Mouse (Mus musculus): ENCODE measurements around the gene Lrp8. TPM values are rescaled to one million over a fixed set of nuclear protein-coding genes. Genes with fewer than 3 reads are reported as not detected.

Gene Lrp8
- total and polyA plus RNA-seq, 3 experiments = 6.4 to 21.1 (median 14.2) TPM

GRCm38 (mm10) chr4:107923803-107924194 lies 121.7 kb downstream of the Lrp8 start:
- Histone ChIP-seq H3K4me1 (ENCODE audit: control insufficient read depth in 1 of 2, insufficient read depth in 2 of 2) (peaks cover 7 to 11% of the 10 kb centered on the region in 2 experiments), H3K27me3 (replicated peaks) (peaks cover 2% of the 10 kb centered on the region), H3K27ac (ENCODE audit: insufficient read depth, low read depth) (no peak overlapping the region), H3K36me3 (replicated peaks in 1 of 2; ENCODE audit: control insufficient read depth in 1 of 2, insufficient read depth in 1 of 2, low read length in 1 of 2) (peaks cover 0 to 5% of the 10 kb centered on the region in 2 experiments), H3K4me2 (ENCODE audit: insufficient read depth, low read depth, poor library complexity, severe bottlenecking) (peak overlapping the region; percentile 79), H3K4me3 (replicated peaks in 1 of 3; ENCODE audit: low read depth in 2 of 3, low read length in 2 of 3, poor library complexity in 1 of 3) (peak overlapping the region in 2 of 3 experiments; percentile 48 to 94), H3K9ac (ENCODE audit: insufficient read depth, low read depth) (no peak overlapping the region; the same call in 1 of the 2 replicates), H3K9me3 (replicated peaks; ENCODE audit: low read length) (no peaks in the 10 kb centered on the region), H3K79me2 (replicated peaks; ENCODE audit: control insufficient read depth, extremely low read depth, insufficient read depth, poor library complexity, severe bottlenecking) (no peaks in the 10 kb centered on the region)
- dilution Hi-C loops (cut with MboI; ENCODE audit: extremely low pct_ligation_motif_present, extremely low pct_unique_long_range_greater_than_20kb, low sequenced_read_pairs) (no loop called here), in situ Hi-C loops (cut with MboI; ENCODE audit: low pct_ligation_motif_present, low pct_unique_long_range_greater_than_20kb, low sequenced_read_pairs) (no loop called here)
- no peak for TF ChIP-seq USF1 (IDR thresholded peaks at IDR 0.05; ENCODE audit: low read depth, low read length)
- TF ChIP-seq POLR2A (IDR thresholded peaks at IDR 0.05; ENCODE audit: low read depth, low read length) = no peak
- no peak for TF ChIP-seq JUN (IDR thresholded peaks at IDR 0.05; ENCODE audit: insufficient read depth, low read depth, low read length)
- TF ChIP-seq ZKSCAN1 (IDR thresholded peaks at IDR 0.05; ENCODE audit: borderline replicate concordance, low read depth, low read length) = no peak
- no peak for TF ChIP-seq TCF12 (IDR thresholded peaks at IDR 0.05; ENCODE audit: low read depth, low read length)
- TF ChIP-seq JUND (conservative IDR thresholded peaks at IDR 0.05; ENCODE audit: low read depth, low read length) = no peak
- TF ChIP-seq ETS1 (conservative IDR thresholded peaks at IDR 0.05; ENCODE audit: low read depth, low read length) = no peak
- no peak for TF ChIP-seq MYC (IDR thresholded peaks at IDR 0.05; ENCODE audit: low read depth, low read length)
- no peak for TF ChIP-seq NELFE (IDR thresholded peaks at IDR 0.05; ENCODE audit: low read depth, low read length)
- TF ChIP-seq IRF4 (IDR thresholded peaks at IDR 0.05; ENCODE audit: low read depth, low read length) = no peak
- no peak for TF ChIP-seq USF2 (conservative IDR thresholded peaks at IDR 0.05; ENCODE audit: low read depth, low read length)
- no peak for TF ChIP-seq UBTF (IDR thresholded peaks at IDR 0.05; ENCODE audit: low read depth, low read length)
- TF ChIP-seq E2F4 (IDR thresholded peaks at IDR 0.05; ENCODE audit: insufficient replicate concordance, low read depth, low read length) = no peak
- TF ChIP-seq ZMIZ1 (IDR thresholded peaks at IDR 0.05; ENCODE audit: low read depth, low read length) = no peak
- no peak for TF ChIP-seq MAFK (IDR thresholded peaks at IDR 0.05; ENCODE audit: insufficient replicate concordance, low read length)
- TF ChIP-seq BHLHE40 (IDR thresholded peaks at IDR 0.05; ENCODE audit: low read depth, low read length) = no peak
- no peak for TF ChIP-seq PAX5 (IDR thresholded peaks at IDR 0.05; ENCODE audit: low read length)
- no peak for TF ChIP-seq CHD2 (IDR thresholded peaks at IDR 0.05; ENCODE audit: low read length)
- TF ChIP-seq SIN3A (IDR thresholded peaks at IDR 0.05; ENCODE audit: low read length) = no peak
- DNase-seq (ENCODE audit: extremely low read depth) = no peak

Other genes starting within 250 kb of the Lrp8 start
- not detected in 2 replicates for gene Dmrtb1, start 118.0 kb upstream of the Lrp8 start, total RNA-seq (2012; rRNA removed)
- not detected in 2 replicates for gene Dmrtb1, start 118.0 kb upstream of the Lrp8 start, total RNA-seq (2014; rRNA removed)
- not detected in 2 replicates for gene Dmrtb1, start 118.0 kb upstream of the Lrp8 start, polyA plus RNA-seq (2012; ENCODE audit: insufficient read length, low read depth)
- gene Magoh, start 77.5 kb downstream of the Lrp8 start, total RNA-seq (2012; rRNA removed) = 165 and 201 TPM in 2 replicates
- 369 and 395 TPM in 2 replicates for gene Magoh, start 77.5 kb downstream of the Lrp8 start, total RNA-seq (2014; rRNA removed)
- gene Magoh, start 77.5 kb downstream of the Lrp8 start, polyA plus RNA-seq (2012; ENCODE audit: insufficient read length, low read depth) = 217 and 230 TPM in 2 replicates
- 43.8 and 51.4 TPM in 2 replicates for gene 0610037L13Rik, start 87.6 kb downstream of the Lrp8 start, total RNA-seq (2012; rRNA removed)
- gene 0610037L13Rik, start 87.6 kb downstream of the Lrp8 start, total RNA-seq (2014; rRNA removed) = 54.3 and 70.8 TPM in 2 replicates
- 40.7 and 46.1 TPM in 2 replicates for gene 0610037L13Rik, start 87.6 kb downstream of the Lrp8 start, polyA plus RNA-seq (2012; ENCODE audit: insufficient read length, low read depth)
- gene Cpt2, start 121.3 kb downstream of the Lrp8 start, total RNA-seq (2012; rRNA removed) = 10.9 and 14.1 TPM in 2 replicates
- 10.8 and 15.2 TPM in 2 replicates for gene Cpt2, start 121.3 kb downstream of the Lrp8 start, total RNA-seq (2014; rRNA removed)
- gene Cpt2, start 121.3 kb downstream of the Lrp8 start, polyA plus RNA-seq (2012; ENCODE audit: insufficient read length, low read depth) = 12.3 and 13.5 TPM in 2 replicates
- gene Slc1a7, start 166.1 kb downstream of the Lrp8 start, total RNA-seq (2012; rRNA removed) = not detected in 2 replicates
- gene Slc1a7, start 166.1 kb downstream of the Lrp8 start, total RNA-seq (2014; rRNA removed) = not detected in 2 replicates
- not detected in 2 replicates for gene Slc1a7, start 166.1 kb downstream of the Lrp8 start, polyA plus RNA-seq (2012; ENCODE audit: insufficient read length, low read depth)